Mouse (Mus musculus): ENCODE measurements at regions not wholly inside any gene's neighbourhood (a gene's known extent, or its start where the extent isn't known, plus 50 kb on each side); places are given as distances from the start of the nearest gene placed in this dataset.

- DNase-seq (ENCODE audit: low spot score in 2 of 2) = no peak
These were observed 455.5 kb upstream of the Fam92a start for GRCm38 (mm10) chr4:12627158-12627871.

DNA sequence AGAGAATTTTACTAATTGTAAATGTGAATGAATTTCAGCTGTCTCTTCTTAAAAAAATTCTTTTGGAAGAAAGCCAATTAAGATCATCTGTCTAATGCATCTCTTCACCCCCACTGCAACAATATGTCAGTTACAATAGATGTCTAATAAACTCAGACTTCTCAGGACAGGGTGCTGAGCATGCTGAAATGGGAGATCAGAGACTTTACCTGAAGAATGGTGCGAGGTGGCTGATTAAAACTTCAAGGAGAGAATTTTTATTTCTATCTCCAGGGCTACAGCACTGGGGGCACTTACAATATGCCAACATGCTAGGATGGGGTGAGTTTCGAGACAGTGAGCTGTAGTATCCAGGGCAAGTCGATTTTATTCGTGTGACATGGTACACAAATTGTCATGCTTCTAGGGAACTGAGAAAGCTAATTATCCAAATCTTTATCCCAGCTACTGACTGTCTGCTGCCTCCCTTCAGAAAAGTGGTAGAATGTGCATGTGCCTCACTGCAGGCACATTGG lies 449.0 kb upstream of the Fam92a start:
- no peak for DNase-seq (ENCODE audit: low spot score in 2 of 2)

- DNase-seq (ENCODE audit: low spot score in 2 of 2) = no peak
These were observed 448.4 kb upstream of the Fam92a start for GRCm38 (mm10) chr4:12620059-12620755.

GRCm38 (mm10) chr4:12616665-12617064 lies 444.9 kb upstream of the Fam92a start:
- no peak for DNase-seq (ENCODE audit: low spot score in 2 of 2)

- no peak for DNase-seq (ENCODE audit: low spot score in 2 of 2)
These were observed 439.7 kb upstream of the Fam92a start for GRCm38 (mm10) chr4:12611511-12611910.

GRCm38 (mm10) chr4:12601165-12601919 lies 429.5 kb upstream of the Fam92a start:
- no peak for DNase-seq (ENCODE audit: low spot score in 2 of 2)

DNA sequence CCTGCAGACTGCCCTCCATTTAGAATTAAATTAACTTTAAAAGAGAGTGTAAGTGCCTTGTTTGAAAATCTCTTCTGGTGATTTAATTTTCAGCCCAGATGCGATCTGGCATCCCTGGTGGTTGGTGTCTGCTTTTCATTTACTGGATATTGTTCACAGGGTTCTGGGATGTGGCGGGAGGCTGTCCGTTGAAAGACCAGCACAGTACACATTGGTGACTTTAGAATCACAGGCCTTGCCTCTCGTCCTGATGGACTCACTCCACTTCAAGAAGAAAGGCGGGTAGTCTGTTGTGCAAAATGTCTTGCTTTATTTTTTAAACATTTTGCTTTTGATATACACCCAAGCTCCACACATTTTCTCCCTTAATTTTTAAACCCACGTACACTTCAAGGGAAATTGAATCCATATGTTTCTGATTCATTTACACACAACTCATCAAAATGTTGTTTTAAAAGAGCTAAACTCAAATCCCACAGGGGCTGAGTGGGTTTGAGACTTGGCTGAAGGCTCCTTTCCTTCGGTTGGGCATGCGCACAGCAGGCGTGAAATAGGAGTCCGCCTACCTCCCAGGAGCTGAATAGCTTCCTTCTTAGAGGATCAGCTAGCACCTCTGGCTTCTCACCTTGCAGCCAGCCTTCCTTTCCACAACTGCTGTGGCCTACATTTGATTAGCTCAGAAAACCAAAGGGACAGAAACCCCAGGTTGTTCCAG lies 424.1 kb upstream of the Fam92a start:
- no peak for DNase-seq (ENCODE audit: low spot score in 2 of 2)

DNA sequence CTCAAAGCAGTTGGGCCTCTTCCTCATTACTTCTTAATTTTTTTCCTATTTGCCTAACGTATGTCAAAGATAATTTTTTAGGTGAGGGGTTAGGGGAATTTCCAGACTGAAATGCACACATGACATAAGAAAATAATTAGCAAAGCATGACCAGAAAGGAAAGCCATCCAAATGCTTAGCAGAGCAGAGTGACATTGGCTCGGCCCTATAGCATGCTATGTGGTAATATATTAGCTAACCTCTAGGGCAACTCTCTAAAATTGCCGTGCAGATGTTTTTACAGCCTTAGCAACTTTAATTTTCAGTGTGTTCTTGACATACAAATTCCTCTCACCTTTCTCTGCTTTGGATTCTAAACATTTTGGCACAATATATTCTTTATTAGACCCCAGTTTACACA lies 421.2 kb upstream of the Fam92a start:
- no peak for DNase-seq (ENCODE audit: low spot score in 2 of 2)

DNA sequence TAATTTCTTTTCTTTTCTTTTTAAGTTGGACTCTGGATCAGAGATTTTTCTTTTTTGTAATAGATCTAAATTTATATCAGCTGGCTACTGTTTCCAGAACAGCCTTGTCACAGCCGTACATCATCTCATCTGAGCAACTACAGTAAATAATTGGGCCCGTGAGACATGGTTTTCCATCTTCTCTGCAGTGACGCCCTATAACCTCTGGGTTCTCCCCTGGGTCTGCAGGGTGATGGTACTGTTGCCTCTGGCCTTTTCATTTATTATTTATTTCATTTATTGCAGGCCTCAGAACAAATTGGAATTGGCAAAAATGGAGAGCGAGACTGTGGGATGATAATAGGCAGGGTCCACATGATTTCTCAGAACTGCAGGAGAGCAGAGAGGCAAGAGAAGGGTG lies 406.3 kb upstream of the Fam92a start:
- no peak for DNase-seq (ENCODE audit: low spot score in 2 of 2)

- DNase-seq (ENCODE audit: low spot score in 2 of 2) = no peak
These were observed 400.1 kb upstream of the Fam92a start for GRCm38 (mm10) chr4:12571881-12572280.

- DNase-seq (ENCODE audit: low spot score in 2 of 2) = no peak
These were observed 398.9 kb upstream of the Fam92a start for GRCm38 (mm10) chr4:12570689-12571088.

DNA sequence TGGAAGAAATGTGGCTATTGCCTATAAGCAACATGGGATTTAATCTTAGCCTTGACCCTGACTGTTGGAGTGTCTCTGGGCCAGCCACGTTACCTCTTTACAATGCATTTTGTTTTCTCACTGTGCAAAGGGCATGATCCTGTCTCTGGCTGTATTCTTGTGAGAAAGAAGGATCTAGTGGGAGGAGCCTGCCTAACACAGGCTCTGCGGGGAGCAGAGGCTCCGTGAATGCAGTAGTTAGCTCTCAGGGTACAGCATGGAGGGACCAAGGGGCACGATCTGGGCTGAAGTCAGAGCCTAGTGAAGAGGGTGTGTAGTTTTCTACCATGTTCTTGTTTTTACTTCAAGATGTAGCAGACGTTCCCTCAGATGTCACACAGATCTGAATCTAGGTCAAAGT lies 395.8 kb upstream of the Fam92a start:
- DNase-seq (ENCODE audit: low spot score in 2 of 2) = no peak

DNA sequence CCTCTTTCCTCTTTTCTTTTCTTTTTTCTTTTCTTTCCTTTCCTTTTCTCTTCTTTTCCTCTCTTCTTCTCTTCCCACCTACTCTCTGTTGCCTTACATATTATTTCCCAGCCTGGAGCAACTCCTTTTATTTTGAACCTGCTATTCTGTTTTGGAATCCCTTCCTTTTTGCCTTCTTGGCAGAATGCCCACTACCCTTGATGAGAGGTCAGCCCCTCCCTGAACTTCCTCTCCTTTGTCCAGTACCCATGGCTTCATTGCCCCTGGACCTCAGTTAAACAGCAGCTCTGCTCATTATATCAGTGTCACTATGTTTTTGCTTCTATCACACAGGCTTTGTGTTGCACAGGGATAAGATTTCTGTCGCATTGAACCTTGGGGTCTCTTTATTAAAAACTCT lies 391.2 kb upstream of the Fam92a start:
- DNase-seq (ENCODE audit: low spot score in 2 of 2) = no peak

DNA sequence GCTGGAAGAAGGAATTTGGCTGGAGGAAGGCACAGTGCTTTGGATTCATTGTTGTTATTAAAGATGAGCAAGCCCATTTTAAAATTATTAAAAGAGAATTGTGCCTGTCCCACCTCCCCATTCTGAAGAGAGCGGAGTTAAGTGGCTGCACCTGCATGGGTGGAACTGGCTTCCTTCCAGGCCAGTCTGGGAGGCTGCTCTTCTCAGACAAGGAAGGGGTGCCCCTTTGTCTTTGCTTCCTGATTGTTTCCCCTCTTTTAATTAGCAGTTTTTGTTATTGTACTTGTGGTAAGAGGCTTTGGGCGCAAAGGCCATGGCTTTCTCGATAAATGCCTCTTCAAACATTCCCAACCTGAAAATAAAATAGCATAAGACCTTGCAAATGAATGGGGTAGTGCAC lies 388.7 kb upstream of the Fam92a start:
- no peak for DNase-seq (ENCODE audit: low spot score in 2 of 2)

DNA sequence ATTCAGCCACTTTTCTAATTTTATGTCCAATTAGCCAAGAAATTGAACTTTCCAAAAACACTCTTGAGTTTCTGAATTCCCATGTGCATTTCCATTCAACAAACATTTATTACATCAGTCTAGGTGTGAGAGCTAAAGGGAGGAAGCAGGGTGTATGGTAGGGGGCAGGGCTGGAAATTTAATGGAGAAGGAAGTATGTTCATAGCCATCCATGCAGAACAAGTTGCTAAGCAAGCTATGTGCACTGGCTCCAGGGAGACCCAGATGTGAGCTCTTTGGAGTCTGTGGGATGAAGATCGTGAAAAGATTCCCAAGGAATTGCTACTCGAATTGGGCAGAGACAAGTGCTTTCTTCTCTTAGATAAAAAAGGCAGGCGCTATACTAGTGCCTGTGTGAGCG lies 388.2 kb upstream of the Fam92a start:
- no peak for DNase-seq (ENCODE audit: low spot score in 2 of 2)

- DNase-seq (ENCODE audit: low spot score in 2 of 2) = no peak
These were observed 385.3 kb upstream of the Fam92a start for GRCm38 (mm10) chr4:12557105-12557504.

GRCm38 (mm10) chr4:12549265-12549664 lies 377.4 kb upstream of the Fam92a start:
- DNase-seq (ENCODE audit: low spot score in 2 of 2) = no peak

DNA sequence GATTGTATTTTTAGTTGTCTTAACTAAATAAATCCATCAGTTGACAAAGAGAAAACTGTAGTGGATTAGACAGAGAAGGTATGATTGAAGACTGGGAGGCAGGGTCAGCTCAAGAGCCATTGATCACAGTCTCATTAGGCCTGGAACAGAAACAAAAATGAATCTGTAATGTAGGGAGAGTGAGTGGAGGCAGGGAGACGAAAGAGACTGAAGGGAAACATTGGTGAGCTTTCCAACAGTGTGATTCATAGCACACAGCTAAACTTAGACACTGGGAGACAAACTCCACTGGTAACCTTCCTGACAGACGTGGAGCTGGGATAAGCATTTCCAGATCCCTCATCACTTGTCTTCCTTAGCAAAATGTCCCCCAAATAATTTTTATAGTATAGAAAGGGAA lies 372.1 kb upstream of the Fam92a start:
- no peak for DNase-seq (ENCODE audit: low spot score in 2 of 2)

DNA sequence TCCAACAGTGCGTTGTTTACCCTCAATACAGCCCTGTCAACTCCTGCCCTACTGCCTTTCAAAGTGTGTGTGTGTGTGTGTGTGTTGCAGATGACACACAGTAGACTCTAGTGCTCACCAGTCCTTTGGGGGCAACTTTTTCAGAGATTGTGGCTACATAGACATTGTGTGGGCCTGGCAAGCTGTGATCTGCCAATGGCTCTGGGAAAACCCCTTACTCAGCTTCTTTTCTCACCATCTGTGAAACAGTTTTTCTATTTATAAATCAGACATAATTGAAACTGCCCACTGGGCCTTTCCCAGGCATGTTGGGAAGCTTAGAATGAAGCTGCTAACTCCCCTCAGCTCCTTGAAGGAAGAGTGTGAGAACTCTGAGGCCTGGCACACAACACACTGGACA lies 369.7 kb upstream of the Fam92a start:
- no peak for DNase-seq (ENCODE audit: low spot score in 2 of 2)

DNA sequence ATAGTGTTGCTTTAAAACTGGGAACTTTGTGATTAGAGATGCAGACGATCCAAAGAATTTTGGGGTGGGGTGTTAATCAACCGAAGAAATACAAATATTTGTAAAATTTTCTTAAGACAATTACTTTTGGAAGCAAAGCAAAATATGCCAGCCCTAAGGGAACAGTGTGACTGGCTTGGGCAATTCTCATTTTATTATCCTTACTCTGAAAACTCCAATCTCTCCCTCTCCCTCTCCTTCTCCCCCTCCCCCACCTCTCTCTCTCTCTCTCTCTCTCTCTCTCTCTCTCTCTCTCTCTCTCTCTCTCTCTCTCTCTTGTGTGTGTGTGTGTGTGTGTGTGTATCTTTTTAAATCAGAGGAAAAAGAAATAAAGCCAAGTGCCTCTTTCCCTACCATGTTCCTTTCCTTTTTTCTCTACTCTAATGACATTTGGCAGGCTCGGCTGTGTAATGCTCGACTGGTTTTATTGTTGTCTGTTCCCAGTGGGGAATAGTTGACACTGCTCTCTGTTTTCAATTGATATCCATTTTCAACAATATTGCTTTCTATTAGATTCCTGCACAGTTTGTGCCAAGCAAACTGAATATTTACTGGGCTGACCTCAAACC lies 367.5 kb upstream of the Fam92a start:
- no peak for DNase-seq (ENCODE audit: low spot score in 2 of 2)

- DNase-seq (ENCODE audit: low spot score in 2 of 2) = no peak
These were observed 366.9 kb upstream of the Fam92a start for GRCm38 (mm10) chr4:12538694-12539121.

- no peak for DNase-seq (ENCODE audit: low spot score in 2 of 2)
These were observed 366.2 kb upstream of the Fam92a start for GRCm38 (mm10) chr4:12538043-12538442.

All from natural killer cell, adult 2 months (primary cell).